Mouse (Mus musculus) embryonic facial prominence, embryonic 15.5 days (tissue): ENCODE data around the gene Lrrc8c. TPM values are rescaled to one million over a fixed set of nuclear protein-coding genes. Genes with fewer than 3 reads are reported as not detected.

Experiments
- ATAC-seq: fragments of 200-750 bp; cut with Nextera tagmentation; 2 replicates; pipeline ENCODE4 v1.8.0; 2017; ENCODE audit warnings: low read depth, moderate TSS enrichment; ENCODE audit not compliant: insufficient number of reproducible peaks, low FRiP score, low TSS enrichment
- H3K27ac ChIP-seq: fragments of 300-500 bp; sonication (generic); replicated peaks from 2 replicates; pipeline ENCODE4 v1.5.1; 2015; ENCODE audit warnings: mild to moderate bottlenecking, inconsistent platforms
- H3K27me3 ChIP-seq: fragments of 300-500 bp; sonication (generic); 2 replicates; pipeline ENCODE4 v1.6.1; 2015; ENCODE audit warnings: inconsistent platforms
- H3K36me3 ChIP-seq: fragments of 300-500 bp; sonication (generic); 2 replicates; pipeline ENCODE4 v1.6.1; 2015; ENCODE audit warnings: mild to moderate bottlenecking, inconsistent platforms
- H3K4me1 ChIP-seq: fragments of 300-500 bp; sonication (generic); 2 replicates; pipeline ENCODE4 v1.6.1; 2015; ENCODE audit warnings: inconsistent platforms
- H3K4me2 ChIP-seq: fragments of 300-500 bp; sonication (generic); replicated peaks from 2 replicates; pipeline ENCODE4 v1.6.1; 2015; ENCODE audit warnings: mild to moderate bottlenecking, inconsistent platforms
- H3K4me3 ChIP-seq: fragments of 300-500 bp; sonication (generic); replicated peaks from 2 replicates; pipeline ENCODE4 v1.5.1; 2015; ENCODE audit warnings: mild to moderate bottlenecking, inconsistent platforms
- H3K9ac ChIP-seq: fragments of 300-500 bp; sonication (generic); 2 replicates; pipeline ENCODE4 v1.6.1; 2015; ENCODE audit warnings: inconsistent platforms
- H3K9me3 ChIP-seq: fragments of 300-500 bp; sonication (generic); replicated peaks from 2 replicates; pipeline ENCODE4 v1.6.1; 2016; ENCODE audit warnings: inconsistent platforms
- WGBS: fragments of 180-500 bp; shearing (Covaris S2); methylation state at CpG from one replicate; pipeline ENCODE4 v1.1.7; 2015; 5-methylcytosine and 5-hydroxymethylcytosine counted together
- polyA plus RNA-seq: library from polyadenylated mRNA; unstranded; fragments of >200 nt; fragmentation: Nextera tagmentation; extraction: Ambion mirVana; gene quantifications from 2 replicates; pipeline ENCODE4 v1.2.1, GENCODE M21; 2015

The Lrrc8c gene
- polyA plus RNA-seq, 1 experiment from 2014 or later = 15.5 TPM

DNA sequence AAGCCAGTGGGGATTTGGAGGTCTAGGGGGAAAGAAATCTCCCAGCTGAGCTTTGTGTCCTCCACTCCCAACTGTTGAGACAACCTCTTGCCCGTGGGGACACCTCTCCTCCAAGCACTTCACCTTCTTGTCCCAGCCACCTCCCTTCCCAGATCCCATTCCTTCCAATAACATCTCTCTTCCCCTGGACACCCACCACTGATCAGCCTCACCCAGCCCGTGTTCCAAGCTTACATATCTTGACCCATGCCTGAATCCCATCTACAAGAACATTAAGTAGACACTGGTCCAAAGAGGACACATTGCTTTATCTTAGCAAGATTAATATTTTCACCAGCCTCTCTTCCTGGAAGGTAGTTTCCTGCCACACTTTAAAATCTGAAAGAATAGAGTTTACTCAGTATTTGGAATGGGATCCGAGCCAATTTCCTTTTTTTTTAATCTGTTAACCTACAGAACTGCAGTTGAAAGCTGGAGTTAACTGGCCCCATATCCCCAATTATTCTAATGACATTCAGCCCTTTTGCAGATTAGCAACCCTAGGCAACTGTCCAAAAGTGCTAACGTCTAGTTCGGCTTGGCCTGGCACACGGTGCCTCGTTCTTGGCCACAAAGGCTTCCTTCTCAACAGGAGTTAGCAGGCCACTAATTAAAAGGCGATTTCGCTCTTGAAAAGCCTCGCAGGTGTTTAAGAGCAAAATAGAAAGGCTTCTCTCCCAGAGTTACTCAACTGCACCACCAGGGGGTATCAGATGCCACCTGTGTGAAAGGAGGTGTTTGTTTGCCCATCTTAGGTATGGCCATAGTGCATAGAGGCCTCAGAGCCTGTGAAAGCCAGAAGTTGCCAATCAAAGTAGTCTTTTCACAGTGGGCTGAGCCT lies 26.6 kb upstream of the Lrrc8c start:
- no peak overlapping the region for H3K4me3 ChIP-seq
- 0 out of 2 replicates have a peak, but pooled peaks have one; percentile 10 for ATAC-seq
- H3K4me1 ChIP-seq = peaks cover 17% of the 10 kb centered on the region; the same call in 1 of the 2 replicates
- WGBS = 32% methylated on average over 10 of the region's 10 CpGs
- H3K9ac ChIP-seq = no peak overlapping the region
- no peak overlapping the region for H3K27ac ChIP-seq
- H3K36me3 ChIP-seq = no peaks in the 10 kb centered on the region
- H3K27me3 ChIP-seq = no peaks in the 10 kb centered on the region
- H3K4me2 ChIP-seq = no peak overlapping the region
- no peaks in the 10 kb centered on the region for H3K9me3 ChIP-seq

DNA sequence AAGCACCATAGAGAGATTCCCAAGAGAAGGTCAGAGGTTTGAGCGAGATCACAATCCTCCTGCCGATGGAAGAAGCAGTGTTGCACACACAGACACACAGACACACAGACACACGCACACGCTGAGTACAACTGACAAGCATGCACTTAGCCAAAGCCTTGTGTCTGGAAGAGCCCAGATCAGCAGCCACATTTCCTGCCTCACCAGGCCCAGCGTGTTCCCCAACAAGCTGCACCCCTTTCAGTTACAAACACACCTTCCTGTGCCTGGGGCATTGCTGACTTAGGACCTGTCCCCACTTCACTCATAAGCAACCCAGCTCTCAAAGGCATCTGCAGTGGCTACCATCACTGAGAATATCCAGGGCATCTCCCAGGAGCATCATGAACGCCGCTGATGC lies 25.8 kb upstream of the Lrrc8c start:
- no peak overlapping the region for H3K4me2 ChIP-seq
- ATAC-seq = no peak
- H3K9me3 ChIP-seq = no peaks in the 10 kb centered on the region
- no peak overlapping the region for H3K27ac ChIP-seq
- no peak overlapping the region for H3K4me3 ChIP-seq
- no peaks in the 10 kb centered on the region for H3K27me3 ChIP-seq
- H3K9ac ChIP-seq = no peak overlapping the region
- peaks cover 17% of the 10 kb centered on the region; the same call in 1 of the 2 replicates for H3K4me1 ChIP-seq
- H3K36me3 ChIP-seq = no peaks in the 10 kb centered on the region
- WGBS = 84% methylated on average over 7 of the region's 7 CpGs

DNA sequence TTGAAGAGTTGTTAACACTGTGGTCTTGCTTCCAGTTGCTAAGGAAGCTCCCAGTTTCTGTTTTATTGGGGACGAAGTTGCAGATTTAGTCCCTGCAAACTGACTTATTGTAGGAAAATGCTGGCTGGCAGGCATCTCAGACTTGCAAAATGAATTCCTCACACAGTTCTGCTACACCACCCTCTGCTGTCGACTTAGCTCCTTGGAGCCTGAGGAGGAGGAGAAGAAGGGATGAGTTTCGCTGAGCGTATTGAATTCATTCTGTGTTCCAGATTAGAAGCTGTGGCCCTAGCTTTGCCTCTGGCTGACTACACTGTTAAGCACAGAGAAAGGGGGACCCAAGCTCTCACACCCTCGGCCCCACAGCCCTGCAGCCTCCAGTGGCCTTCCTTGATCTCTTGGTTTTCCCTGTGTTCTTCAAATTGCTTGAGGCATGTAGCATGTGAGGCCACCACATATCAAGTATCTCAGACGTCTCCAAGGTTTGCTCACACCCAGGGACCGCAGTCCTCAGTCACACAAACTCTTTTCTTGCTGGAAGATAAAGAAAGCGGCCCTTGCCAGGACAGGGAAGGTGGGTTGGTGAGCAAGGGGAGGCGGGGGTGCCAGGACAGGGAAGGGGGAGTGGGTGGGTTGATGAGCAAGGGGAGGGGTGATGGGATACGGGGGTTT lies 24.8 kb upstream of the Lrrc8c start:
- no peaks in the 10 kb centered on the region for H3K9me3 ChIP-seq

GRCm38 (mm10) chr5:105494918-105495901 lies 24.0 kb upstream of the Lrrc8c start:
- Histone ChIP-seq H3K9me3 (no peaks in the 10 kb centered on the region), H3K4me2 (peak overlapping the region; percentile 50), H3K4me1 (peaks cover 20% of the 10 kb centered on the region; the same call in 1 of the 2 replicates), H3K4me3 (peak overlapping the region; percentile 27), H3K27ac (no peak overlapping the region), H3K9ac (no peak overlapping the region), H3K27me3 (no peaks in the 10 kb centered on the region), H3K36me3 (no peaks in the 10 kb centered on the region)
- ATAC-seq = peak; percentile 64
- WGBS = 8% methylated on average over 22 of the region's 24 CpGs

More for the DNA sequence above, 24.8 kb upstream of the Lrrc8c start:
- H3K4me1 ChIP-seq = peaks cover 17% of the 10 kb centered on the region; the same call in 1 of the 2 replicates
- H3K27ac ChIP-seq = no peak overlapping the region
- H3K36me3 ChIP-seq = no peaks in the 10 kb centered on the region
- H3K27me3 ChIP-seq = no peaks in the 10 kb centered on the region
- WGBS = 33% methylated on average over 10 of the region's 10 CpGs
- no peak overlapping the region for H3K4me3 ChIP-seq
- no peak overlapping the region for H3K9ac ChIP-seq
- no peak for ATAC-seq
- H3K4me2 ChIP-seq = peak overlapping the region; percentile 50; the same call in 1 of the 2 replicates

- WGBS = 86% methylated on average over 4 of the region's 4 CpGs
- no peak for ATAC-seq
These were observed 23.1 kb upstream of the Lrrc8c start for GRCm38 (mm10) chr5:105496133-105496532.

DNA sequence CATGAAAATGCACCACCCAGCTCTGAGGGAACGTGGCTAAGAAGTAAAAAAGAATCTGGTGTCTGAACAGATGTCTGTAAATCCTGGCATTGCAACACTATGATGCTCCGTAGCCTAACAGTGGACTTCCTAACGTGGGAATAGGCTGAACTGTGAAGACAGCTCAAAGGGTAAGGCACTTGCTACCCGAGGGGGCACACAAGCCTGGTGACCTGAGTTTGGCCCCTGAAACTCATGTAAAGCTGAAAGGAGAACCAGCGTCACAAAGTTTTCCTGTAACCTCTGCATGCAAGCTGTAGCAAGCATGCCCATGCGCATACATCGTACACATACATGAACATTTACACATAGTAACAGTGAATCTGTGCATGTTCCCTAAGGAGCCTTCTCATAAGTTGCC lies 22.6 kb upstream of the Lrrc8c start:
- Histone ChIP-seq H3K4me1 (peaks cover 26% of the 10 kb centered on the region; the same call in 1 of the 2 replicates), H3K4me2 (no peak overlapping the region), H3K27ac (no peak overlapping the region), H3K27me3 (no peaks in the 10 kb centered on the region), H3K9ac (no peak overlapping the region), H3K4me3 (no peak overlapping the region), H3K36me3 (no peaks in the 10 kb centered on the region), H3K9me3 (no peaks in the 10 kb centered on the region)
- no peak for ATAC-seq
- 76% methylated on average over 7 of the region's 7 CpGs for WGBS

More at GRCm38 (mm10) chr5:105496133-105496532, 23.1 kb upstream of the Lrrc8c start:
- Histone ChIP-seq H3K27ac (no peak overlapping the region), H3K9ac (no peak overlapping the region), H3K4me2 (no peak overlapping the region), H3K4me1 (peaks cover 26% of the 10 kb centered on the region; the same call in 1 of the 2 replicates), H3K36me3 (no peaks in the 10 kb centered on the region), H3K27me3 (no peaks in the 10 kb centered on the region), H3K9me3 (no peaks in the 10 kb centered on the region), H3K4me3 (no peak overlapping the region)

DNA sequence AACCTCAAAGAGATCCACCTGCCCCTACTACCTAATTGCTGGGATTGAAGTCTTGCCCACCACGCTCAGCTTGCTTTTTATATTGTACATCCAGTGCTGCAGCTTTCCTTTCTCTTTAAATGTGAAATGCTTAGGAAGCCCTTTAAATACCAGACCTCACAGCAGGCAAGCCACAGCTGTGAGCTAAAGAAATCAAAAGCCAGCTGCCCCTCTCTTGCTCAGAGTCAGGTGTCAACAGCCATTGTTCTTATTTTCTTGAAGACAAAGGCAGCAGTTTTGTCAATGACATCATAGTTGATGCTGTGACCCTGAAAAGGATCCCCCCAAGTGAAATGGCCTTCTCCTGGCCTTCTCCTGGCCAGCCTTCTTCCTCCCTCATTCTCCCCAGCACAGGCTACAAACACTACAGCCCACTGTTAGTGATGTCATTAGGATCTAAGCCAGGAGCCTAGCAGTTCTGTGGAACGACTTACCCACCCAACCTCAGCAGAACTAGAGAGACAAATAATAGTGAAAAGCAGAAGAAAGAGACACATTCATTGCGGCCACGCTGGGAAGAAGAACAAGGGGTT lies 20.7 kb upstream of the Lrrc8c start:
- no peak overlapping the region for H3K4me3 ChIP-seq
- no peak overlapping the region for H3K9ac ChIP-seq
- no peak overlapping the region for H3K4me2 ChIP-seq
- no peaks in the 10 kb centered on the region for H3K9me3 ChIP-seq
- H3K4me1 ChIP-seq = peaks cover 23% of the 10 kb centered on the region; the same call in 1 of the 2 replicates
- H3K36me3 ChIP-seq = no peaks in the 10 kb centered on the region
- no peaks in the 10 kb centered on the region for H3K27me3 ChIP-seq
- 55% methylated on average over 4 of the region's 4 CpGs for WGBS
- no peak for ATAC-seq
- H3K27ac ChIP-seq = no peak overlapping the region

- Histone ChIP-seq H3K4me1 (peaks cover 19% of the 10 kb centered on the region; the same call in 1 of the 2 replicates), H3K4me2 (no peak overlapping the region), H3K4me3 (no peak overlapping the region), H3K27ac (no peak overlapping the region), H3K9me3 (no peaks in the 10 kb centered on the region), H3K27me3 (no peaks in the 10 kb centered on the region), H3K9ac (no peak overlapping the region), H3K36me3 (no peaks in the 10 kb centered on the region)
- WGBS = 38% methylated on average over 1 of the region's 1 CpGs
- no peak for ATAC-seq
These were observed 19.8 kb upstream of the Lrrc8c start for GRCm38 (mm10) chr5:105499396-105499795.

DNA sequence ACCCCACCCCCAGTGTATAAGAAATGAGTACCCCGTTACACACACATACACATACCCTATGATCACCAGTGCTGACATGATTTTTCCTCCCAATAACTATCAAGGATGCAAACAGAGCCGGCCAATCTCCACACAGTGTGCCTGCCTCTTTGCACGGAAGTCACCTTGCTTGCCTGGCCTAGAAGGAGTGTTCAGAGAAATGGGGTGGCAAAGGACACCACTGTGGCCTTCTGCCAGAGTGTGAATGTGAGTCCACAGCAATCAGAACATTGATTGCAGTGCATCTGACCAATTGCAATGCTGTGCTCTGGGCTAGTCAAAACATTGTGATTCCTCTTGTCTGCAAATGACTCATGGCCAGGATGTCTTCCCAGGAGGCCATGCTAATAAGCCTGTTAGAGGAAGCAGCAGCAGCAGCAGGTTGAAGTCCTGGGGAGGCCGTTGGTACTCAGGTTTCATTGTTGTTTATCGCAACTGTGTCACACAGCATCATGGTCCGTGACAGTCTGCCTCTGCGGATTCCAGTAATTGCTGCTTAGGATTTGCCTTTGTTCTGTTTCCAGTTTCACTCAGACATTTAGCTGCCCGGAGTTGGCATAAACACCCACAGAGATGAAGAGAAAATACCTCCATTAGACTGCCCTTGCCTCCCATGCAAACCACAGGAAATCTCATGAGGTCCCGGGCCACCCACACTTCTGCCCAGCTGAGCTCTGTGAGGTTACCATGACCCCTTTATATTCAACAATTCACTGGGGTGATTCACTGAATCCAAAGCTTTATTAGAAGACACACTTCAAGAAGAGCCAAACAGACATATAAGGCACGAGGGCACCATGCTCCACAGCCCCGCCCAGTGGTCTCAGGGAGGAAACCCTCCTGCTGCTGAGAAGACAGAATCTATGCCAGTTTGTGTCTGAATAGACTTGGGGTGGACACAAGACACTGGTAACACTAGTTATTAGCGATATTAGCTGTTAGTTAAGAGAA lies 18.8 kb upstream of the Lrrc8c start:
- Histone ChIP-seq H3K4me3 (no peak overlapping the region), H3K4me1 (peaks cover 11% of the 10 kb centered on the region; the same call in 1 of the 2 replicates), H3K4me2 (no peak overlapping the region), H3K9me3 (no peaks in the 10 kb centered on the region), H3K36me3 (no peaks in the 10 kb centered on the region), H3K9ac (no peak overlapping the region), H3K27ac (peak overlapping the region; percentile 22; the same call in 1 of the 2 replicates), H3K27me3 (no peaks in the 10 kb centered on the region)
- WGBS = 39% methylated on average over 12 of the region's 12 CpGs
- peak; percentile 41; the same call in 1 of the 2 replicates for ATAC-seq
